Mouse (Mus musculus) heart, embryonic 15.5 days (tissue): ENCODE measurements at regions not wholly inside any gene's neighbourhood (a gene's known extent, or its start where the extent isn't known, plus 50 kb on each side); places are given as distances from the start of the nearest gene placed in this dataset.

Source experiments
- ATAC-seq: fragments of 200-750 bp; cut with Nextera tagmentation; replicated peaks from 2 replicates; pipeline ENCODE4 v1.8.0; 2017; ENCODE audit warnings: low read depth, moderate TSS enrichment; ENCODE audit not compliant: insufficient number of reproducible peaks, insufficient read depth, low FRiP score
- H3K27ac ChIP-seq: fragments of 300-500 bp; sonication (generic); 2 replicates; pipeline ENCODE4 v1.5.1; 2015; ENCODE audit warnings: mild to moderate bottlenecking, inconsistent platforms
- H3K27me3 ChIP-seq: fragments of 300-500 bp; sonication (generic); 2 replicates; pipeline ENCODE4 v1.6.1; 2015; ENCODE audit warnings: inconsistent platforms
- H3K36me3 ChIP-seq: fragments of 300-500 bp; sonication (generic); 2 replicates; pipeline ENCODE4 v1.6.1; 2015; ENCODE audit warnings: mild to moderate bottlenecking, inconsistent platforms
- H3K4me1 ChIP-seq: fragments of 300-500 bp; sonication (generic); replicated peaks from 2 replicates; pipeline ENCODE4 v1.6.1; 2015; ENCODE audit warnings: inconsistent platforms
- H3K4me2 ChIP-seq: fragments of 300-500 bp; sonication (generic); 2 replicates; pipeline ENCODE4 v1.6.1; 2015; ENCODE audit warnings: inconsistent platforms, mild to moderate bottlenecking, moderate library complexity
- H3K4me3 ChIP-seq: fragments of 300-500 bp; sonication (generic); 2 replicates; pipeline ENCODE4 v1.5.1; 2015; ENCODE audit warnings: mild to moderate bottlenecking, inconsistent platforms
- H3K9ac ChIP-seq: fragments of 300-500 bp; sonication (generic); 2 replicates; pipeline ENCODE4 v1.6.1; 2015; ENCODE audit warnings: mild to moderate bottlenecking, inconsistent platforms
- H3K9me3 ChIP-seq: fragments of 300-500 bp; sonication (generic); replicated peaks from 2 replicates; pipeline ENCODE4 v1.6.1; 2016; ENCODE audit warnings: inconsistent platforms
- WGBS: fragments of 180-500 bp; shearing (Covaris S2); methylation state at CpG from one replicate; pipeline ENCODE4 v1.1.7; 2015; ENCODE audit warnings: mixed read lengths; 5-methylcytosine and 5-hydroxymethylcytosine counted together

DNA sequence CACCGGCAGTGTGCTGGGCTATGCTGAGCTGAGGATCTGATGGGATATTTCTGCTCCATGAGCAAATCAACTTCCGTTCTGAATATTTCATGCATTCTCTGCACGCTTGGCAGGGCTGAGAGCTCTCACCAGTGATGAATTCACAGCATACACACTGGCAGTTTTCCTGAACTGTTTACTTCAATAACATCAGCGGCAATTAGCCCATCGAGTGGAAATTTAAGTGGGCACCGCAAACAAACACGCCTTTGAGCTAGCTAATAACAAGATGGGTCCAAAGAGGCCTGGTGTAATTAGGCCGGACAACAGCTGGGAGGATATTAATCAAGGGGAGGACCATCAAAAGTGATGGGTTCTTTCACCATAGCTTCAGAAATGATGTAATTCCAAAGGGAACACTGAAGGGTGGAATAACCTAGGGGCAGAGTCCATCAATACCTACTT, 938.6 kb downstream of the Synb start:
- no peak for ATAC-seq
- no peak overlapping the region for H3K27ac ChIP-seq

DNA sequence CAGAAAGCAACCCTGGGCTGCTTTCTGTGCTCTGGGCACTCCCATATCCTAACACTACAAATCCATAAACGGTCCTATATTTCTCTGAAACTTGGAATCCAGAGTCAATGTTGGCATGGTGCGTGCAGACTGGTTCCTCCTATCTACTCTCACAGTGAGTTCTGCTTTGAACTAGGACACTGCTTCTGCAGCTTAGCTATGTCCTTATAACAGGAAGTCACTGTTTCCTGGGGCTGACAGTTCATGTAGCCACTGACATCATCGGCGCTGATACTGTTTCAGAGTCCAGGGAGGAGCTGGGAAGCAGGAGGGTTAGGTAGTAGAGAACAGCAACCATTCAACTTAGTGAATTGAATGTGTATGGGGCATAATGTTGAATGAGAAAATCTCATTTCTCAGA, 948.6 kb downstream of the Synb start:
- Histone ChIP-seq H3K27ac (no peak overlapping the region), H3K36me3 (no peaks in the 10 kb centered on the region), H3K4me2 (no peak overlapping the region), H3K9me3 (no peaks in the 10 kb centered on the region), H3K9ac (no peak overlapping the region), H3K4me1 (peaks cover 4% of the 10 kb centered on the region; the same call in 1 of the 2 replicates), H3K4me3 (no peak overlapping the region), H3K27me3 (no peaks in the 10 kb centered on the region)
- 51% methylated on average over 4 of the region's 4 CpGs for WGBS
- no peak for ATAC-seq

More for the DNA sequence above, 938.6 kb downstream of the Synb start:
- Histone ChIP-seq H3K36me3 (no peaks in the 10 kb centered on the region), H3K4me1 (no peaks in the 10 kb centered on the region), H3K9ac (no peak overlapping the region), H3K9me3 (no peaks in the 10 kb centered on the region), H3K4me2 (no peak overlapping the region), H3K27me3 (no peaks in the 10 kb centered on the region), H3K4me3 (no peak overlapping the region)
- 84% methylated on average over 8 of the region's 8 CpGs for WGBS

DNA sequence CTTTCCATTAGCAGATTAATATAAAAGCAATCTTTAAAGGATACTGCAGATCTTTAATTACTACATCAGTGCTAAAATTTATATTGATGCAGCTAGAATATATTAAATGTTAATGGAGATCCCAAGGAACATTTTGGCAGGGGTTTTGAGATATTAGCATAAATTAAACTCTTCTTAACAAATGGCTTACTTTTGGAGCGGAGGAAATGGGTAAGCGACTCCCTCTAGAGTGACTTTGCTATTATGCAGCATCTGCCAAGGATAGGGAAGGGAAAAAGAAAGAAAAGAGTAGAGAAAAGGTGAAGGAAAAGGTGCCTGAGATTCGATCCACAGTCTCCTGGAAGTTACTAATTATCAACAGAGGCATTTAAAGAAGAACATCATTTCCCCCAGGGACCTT, 949.4 kb downstream of the Synb start:
- Histone ChIP-seq H3K4me1 (peaks cover 4% of the 10 kb centered on the region; the same call in 1 of the 2 replicates), H3K4me2 (no peak overlapping the region), H3K27ac (no peak overlapping the region), H3K9me3 (no peaks in the 10 kb centered on the region), H3K4me3 (no peak overlapping the region), H3K27me3 (no peaks in the 10 kb centered on the region), H3K9ac (no peak overlapping the region), H3K36me3 (no peaks in the 10 kb centered on the region)
- ATAC-seq: no peak
- WGBS: 77% methylated on average over 3 of the region's 3 CpGs

DNA sequence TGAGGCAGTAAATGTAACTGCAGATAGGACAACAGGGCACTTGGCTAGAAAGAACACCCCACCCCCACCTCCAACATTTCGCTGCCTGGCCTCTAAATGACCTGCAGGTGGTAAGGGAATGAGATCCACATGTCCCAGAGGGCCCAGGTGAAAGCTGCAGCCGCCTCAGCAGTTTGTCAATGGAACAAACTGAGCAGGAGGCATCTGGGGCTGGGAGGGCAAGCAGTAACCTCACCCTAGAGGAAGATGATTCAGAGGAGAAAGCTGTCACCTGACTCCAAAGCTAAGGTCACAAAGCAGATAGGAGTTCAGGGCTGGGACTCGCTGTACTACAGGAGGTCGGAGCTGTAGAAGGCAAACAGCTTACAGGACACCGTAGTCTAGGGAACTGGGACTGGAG, 955.7 kb downstream of the Synb start:
- no peaks in the 10 kb centered on the region for H3K4me1 ChIP-seq
- no peak overlapping the region for H3K9ac ChIP-seq
- no peak overlapping the region for H3K4me2 ChIP-seq
- no peaks in the 10 kb centered on the region for H3K9me3 ChIP-seq
- no peak overlapping the region for H3K27ac ChIP-seq
- WGBS: 42% methylated on average over 5 of the region's 5 CpGs
- ATAC-seq: no peak
- no peaks in the 10 kb centered on the region for H3K27me3 ChIP-seq
- H3K36me3 ChIP-seq: no peaks in the 10 kb centered on the region
- H3K4me3 ChIP-seq: no peak overlapping the region

DNA sequence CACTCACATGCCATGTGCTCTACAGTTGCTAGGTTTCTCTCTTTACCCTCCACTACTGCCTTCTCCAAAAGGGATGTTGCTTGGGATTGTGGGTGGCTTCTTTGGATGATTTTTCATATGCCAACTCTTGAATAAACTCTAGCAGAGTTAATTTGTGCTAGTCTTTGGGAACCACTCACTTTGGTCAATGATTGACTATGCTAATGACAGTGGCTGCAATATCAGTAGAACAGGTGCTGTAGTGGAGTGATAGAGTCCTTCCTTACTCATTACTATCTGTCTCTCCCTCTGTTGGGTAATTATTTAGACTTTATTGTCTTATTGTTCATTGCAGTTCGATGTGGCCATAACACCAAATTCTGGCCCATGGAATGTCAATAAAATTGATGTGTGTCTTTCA, 969.0 kb downstream of the Synb start:
- ATAC-seq: no peak
- Histone ChIP-seq H3K27ac (no peak overlapping the region), H3K4me2 (no peak overlapping the region), H3K36me3 (no peaks in the 10 kb centered on the region), H3K9ac (no peak overlapping the region), H3K9me3 (no peaks in the 10 kb centered on the region), H3K4me1 (no peaks in the 10 kb centered on the region), H3K27me3 (no peaks in the 10 kb centered on the region), H3K4me3 (no peak overlapping the region)
- WGBS: 89% methylated on average over 1 of the region's 1 CpGs

DNA sequence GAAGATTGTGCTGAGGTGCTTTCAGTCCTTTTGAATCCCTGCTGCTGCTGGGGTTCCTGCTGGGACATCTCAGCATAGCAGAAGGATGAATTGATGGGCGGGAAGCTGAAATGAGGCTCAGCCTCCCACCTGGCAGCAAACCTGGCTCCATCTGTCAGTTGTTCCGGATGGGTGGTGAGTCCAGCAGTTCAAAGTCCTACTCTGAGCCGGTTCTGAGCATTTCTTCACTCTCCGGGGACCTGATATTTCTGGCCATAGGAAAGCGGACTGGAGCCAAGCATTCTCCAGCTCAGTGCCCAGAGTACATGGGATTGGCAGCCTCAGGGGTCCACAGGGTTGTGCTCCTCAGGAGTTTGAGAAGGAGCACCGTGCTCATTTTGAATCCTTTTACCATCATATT, 971.1 kb downstream of the Synb start:
- no peak overlapping the region for H3K4me2 ChIP-seq
- H3K9me3 ChIP-seq: no peaks in the 10 kb centered on the region
- ATAC-seq: no peak
- H3K36me3 ChIP-seq: no peaks in the 10 kb centered on the region
- H3K27me3 ChIP-seq: no peaks in the 10 kb centered on the region
- no peak overlapping the region for H3K4me3 ChIP-seq
- H3K9ac ChIP-seq: no peak overlapping the region
- 63% methylated on average over 6 of the region's 6 CpGs for WGBS
- H3K4me1 ChIP-seq: no peaks in the 10 kb centered on the region
- no peak overlapping the region for H3K27ac ChIP-seq

DNA sequence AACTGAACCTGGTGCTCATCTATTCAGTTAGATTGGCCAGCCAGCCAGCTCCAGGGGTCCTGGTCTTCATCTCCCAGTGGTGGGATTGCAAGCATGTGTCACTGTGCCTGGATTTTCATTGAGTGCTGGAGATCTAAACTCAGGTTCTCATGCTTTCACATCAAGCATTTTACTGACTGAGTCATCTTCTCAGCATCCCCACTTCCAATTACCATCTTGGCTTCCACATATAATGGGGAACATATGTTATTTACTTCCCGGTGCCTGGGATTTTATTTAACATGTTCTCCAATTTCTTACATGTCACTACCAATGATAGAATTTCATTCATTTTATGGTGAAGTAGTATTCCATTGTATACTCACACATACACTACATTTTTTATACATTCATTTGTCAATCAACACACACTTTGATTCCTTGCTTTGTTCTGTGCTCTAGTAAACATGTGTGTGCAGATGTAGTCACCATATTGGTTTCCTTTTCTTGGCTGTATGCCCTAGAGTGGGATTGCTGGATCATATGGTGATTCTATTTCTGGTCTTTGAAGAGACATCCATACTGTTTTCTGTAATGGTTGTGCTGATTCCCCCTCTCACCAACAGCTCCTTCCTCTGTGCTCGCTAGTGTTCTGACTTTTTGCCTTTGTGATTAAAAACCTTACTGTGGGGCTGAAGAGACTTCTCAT, 986.0 kb downstream of the Synb start:
- H3K27ac ChIP-seq: no peak overlapping the region
- H3K4me2 ChIP-seq: no peak overlapping the region
- no peaks in the 10 kb centered on the region for H3K27me3 ChIP-seq
- WGBS: 89% methylated on average over 2 of the region's 2 CpGs
- H3K4me1 ChIP-seq: no peaks in the 10 kb centered on the region
- no peak overlapping the region for H3K9ac ChIP-seq
- H3K4me3 ChIP-seq: no peak overlapping the region
- ATAC-seq: no peak
- H3K36me3 ChIP-seq: no peaks in the 10 kb centered on the region
- H3K9me3 ChIP-seq: no peaks in the 10 kb centered on the region

DNA sequence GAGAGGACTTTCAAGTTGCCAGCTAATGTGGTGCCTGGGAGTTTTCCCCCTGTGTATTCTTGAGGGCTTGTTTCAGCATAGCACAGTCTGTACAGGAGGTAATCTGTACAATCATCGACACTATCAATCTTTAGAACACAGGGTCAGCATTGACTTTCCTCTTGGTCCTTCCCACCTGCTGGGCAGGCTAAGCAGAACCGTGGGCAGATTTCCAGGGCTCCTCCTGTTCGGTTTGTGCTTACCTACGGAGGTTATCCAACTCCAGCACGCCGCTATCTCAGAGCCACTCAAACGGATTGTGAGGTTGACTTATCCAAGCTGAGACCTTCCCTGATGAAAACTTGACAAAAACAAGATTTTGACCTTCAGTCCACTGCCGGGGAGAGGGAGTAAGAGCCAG, 988.9 kb downstream of the Synb start:
- Histone ChIP-seq H3K27me3 (no peaks in the 10 kb centered on the region), H3K27ac (no peak overlapping the region), H3K36me3 (no peaks in the 10 kb centered on the region), H3K9ac (no peak overlapping the region), H3K4me3 (no peak overlapping the region), H3K4me2 (no peak overlapping the region), H3K9me3 (no peaks in the 10 kb centered on the region), H3K4me1 (no peaks in the 10 kb centered on the region)
- ATAC-seq: no peak
- WGBS: 36% methylated on average over 8 of the region's 8 CpGs

DNA sequence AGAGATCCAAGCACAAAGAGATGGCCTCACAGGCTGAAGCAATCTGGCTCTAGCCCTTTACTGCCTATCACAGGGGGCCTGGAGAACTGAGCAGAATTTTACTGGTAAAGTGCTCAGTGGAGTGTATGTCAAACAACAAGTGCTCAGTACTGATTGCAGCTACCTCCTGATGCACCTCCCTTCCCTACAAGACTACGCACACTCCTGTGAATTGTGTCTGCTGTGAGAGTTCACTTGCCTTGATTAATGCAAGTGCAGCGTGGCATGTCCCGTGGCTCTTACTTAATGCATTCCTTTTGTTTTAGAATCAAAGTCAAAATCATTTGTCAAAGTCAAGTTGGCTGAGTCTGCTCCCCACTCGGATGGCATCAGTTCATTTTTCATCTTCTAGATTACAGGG, 992.4 kb downstream of the Synb start:
- H3K9ac ChIP-seq: no peak overlapping the region
- H3K4me1 ChIP-seq: no peaks in the 10 kb centered on the region
- no peaks in the 10 kb centered on the region for H3K9me3 ChIP-seq
- ATAC-seq: no peak
- no peaks in the 10 kb centered on the region for H3K36me3 ChIP-seq
- no peak overlapping the region for H3K27ac ChIP-seq
- H3K4me3 ChIP-seq: no peak overlapping the region
- no peaks in the 10 kb centered on the region for H3K27me3 ChIP-seq
- H3K4me2 ChIP-seq: no peak overlapping the region
- WGBS: 62% methylated on average over 4 of the region's 4 CpGs

DNA sequence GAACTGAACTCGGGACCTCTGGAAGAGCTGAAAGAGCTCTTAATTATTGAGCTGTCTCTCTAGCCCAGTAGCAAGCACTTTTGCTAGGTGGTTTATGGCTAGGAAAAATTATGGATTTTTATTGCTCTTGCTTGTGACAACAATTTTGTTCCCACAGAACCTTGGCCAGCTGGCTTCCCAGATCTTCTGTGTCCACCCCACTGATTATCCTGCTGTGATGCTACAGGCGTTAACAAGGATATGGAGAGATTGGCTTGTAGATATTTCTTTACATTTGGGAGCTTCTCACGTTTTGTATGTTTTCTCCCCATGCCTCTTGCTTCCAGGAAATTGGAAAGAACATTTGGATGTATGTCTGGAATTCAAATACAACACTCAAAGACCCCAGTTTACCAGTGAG, 1008.6 kb downstream of the Synb start:
- Histone ChIP-seq H3K9ac (no peak overlapping the region), H3K9me3 (no peaks in the 10 kb centered on the region), H3K4me1 (no peaks in the 10 kb centered on the region), H3K36me3 (no peaks in the 10 kb centered on the region), H3K27me3 (no peaks in the 10 kb centered on the region), H3K4me2 (no peak overlapping the region), H3K4me3 (no peak overlapping the region), H3K27ac (no peak overlapping the region)
- ATAC-seq: no peak
- 56% methylated on average over 3 of the region's 3 CpGs for WGBS

DNA sequence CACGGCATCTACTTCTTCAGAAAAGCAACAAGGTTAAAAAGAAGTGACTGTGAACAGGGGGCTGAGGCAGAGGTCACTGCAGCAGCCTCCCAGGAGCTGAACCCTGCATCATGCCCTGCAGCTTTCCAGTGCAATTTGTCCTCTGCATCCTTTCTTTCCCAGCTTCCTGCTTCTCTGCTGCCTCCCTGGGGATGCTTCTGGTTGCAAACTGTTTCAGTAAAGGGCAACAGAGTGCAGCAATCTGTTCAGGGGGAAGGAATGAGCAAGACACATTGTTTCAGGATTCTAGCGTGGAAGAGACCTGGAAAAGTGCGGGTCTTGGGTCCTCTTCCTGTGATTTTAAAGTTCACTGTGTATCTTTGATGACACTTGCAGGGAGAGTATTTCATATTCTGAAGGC, 1032.7 kb downstream of the Synb start:
- H3K36me3 ChIP-seq: no peaks in the 10 kb centered on the region
- no peaks in the 10 kb centered on the region for H3K4me1 ChIP-seq
- no peaks in the 10 kb centered on the region for H3K9me3 ChIP-seq
- 70% methylated on average over 3 of the region's 3 CpGs for WGBS
- ATAC-seq: no peak
- no peak overlapping the region for H3K27ac ChIP-seq
- no peak overlapping the region for H3K9ac ChIP-seq
- H3K4me2 ChIP-seq: no peak overlapping the region
- no peaks in the 10 kb centered on the region for H3K27me3 ChIP-seq
- H3K4me3 ChIP-seq: no peak overlapping the region

DNA sequence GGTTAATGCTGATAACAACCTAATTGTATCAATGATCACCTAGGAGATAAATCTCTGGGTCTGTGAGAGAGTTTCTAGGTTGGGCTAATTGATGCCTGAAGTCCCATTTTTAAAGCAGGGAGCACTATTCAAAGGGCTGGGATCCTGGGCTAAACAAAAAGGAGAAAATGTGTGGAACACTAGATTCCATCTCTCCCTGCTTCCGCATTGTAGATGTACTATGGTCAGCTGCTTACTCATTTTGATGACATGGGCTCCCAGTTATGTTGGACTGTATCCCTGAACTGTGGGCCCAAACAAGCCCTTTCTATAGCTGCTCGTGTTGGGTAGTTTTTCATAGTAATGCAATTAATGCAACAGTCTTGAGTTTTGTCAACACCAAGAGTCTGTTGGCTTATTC, 1047.1 kb downstream of the Synb start:
- Histone ChIP-seq H3K4me1 (no peaks in the 10 kb centered on the region), H3K27ac (no peak overlapping the region), H3K4me2 (no peak overlapping the region), H3K36me3 (no peaks in the 10 kb centered on the region), H3K27me3 (no peaks in the 10 kb centered on the region), H3K9me3 (no peaks in the 10 kb centered on the region), H3K9ac (no peak overlapping the region), H3K4me3 (no peak overlapping the region)
- ATAC-seq: no peak
- WGBS: 79% methylated on average over 2 of the region's 2 CpGs
